Mouse (Mus musculus) embryo, embryonic 9.5 days (tissue): ENCODE data around the gene Lmna.
A peak's percentile ranks its signal among the peaks of the same experiment; 100 is the strongest.

Source experiments
- DNase-seq: peaks from one replicate; pipeline ENCODE4 v3.0.0-alpha.2; 2017; ENCODE audit errors: extremely low spot score

Lmna gene

DNA sequence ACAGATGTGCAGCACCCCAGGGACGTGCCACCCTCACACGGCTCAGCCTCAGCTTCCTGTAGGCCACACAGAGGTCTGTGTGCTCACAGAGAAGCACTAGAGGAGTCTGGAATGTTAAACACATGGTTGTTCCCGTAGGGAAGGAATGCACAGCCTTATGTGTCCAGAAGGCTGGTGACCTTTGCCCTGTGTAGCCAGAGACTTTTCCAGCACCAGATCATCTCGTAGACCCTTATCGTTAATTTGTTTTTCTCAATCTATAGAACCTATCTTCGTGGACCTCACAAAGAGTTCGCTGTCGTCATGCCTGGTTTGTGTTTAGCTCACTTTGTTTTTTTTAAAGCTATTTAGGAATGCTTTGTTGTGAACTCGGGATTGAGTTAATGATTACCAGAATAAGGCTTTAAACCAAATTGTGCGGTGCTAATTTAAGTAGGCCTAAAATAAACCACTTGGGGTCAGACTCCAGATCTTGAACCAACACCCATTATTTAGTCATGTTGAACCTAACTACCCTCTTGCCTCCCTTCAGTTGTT lies 38.7 kb downstream of the Lmna start:
- no peak for DNase-seq

DNA sequence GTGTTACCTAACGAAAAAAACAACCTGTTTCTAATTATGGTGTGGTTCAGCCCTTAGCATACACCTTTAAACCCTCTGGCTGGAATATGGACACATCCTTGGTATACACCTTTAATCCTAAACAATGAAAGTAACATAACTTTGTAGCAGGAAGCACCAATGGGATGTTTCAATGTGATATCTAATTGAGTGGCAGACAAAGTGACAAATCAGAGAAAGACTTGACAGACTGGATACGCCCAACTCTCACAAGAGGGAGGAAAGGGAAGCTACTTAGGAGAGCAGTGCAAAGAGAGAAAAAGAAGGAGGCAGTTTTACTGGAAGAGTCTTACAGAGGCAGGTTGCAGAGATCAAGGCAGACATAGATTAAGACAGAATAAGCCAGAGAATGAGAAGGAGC lies 40.3 kb downstream of the Lmna start:
- no peak for DNase-seq

DNA sequence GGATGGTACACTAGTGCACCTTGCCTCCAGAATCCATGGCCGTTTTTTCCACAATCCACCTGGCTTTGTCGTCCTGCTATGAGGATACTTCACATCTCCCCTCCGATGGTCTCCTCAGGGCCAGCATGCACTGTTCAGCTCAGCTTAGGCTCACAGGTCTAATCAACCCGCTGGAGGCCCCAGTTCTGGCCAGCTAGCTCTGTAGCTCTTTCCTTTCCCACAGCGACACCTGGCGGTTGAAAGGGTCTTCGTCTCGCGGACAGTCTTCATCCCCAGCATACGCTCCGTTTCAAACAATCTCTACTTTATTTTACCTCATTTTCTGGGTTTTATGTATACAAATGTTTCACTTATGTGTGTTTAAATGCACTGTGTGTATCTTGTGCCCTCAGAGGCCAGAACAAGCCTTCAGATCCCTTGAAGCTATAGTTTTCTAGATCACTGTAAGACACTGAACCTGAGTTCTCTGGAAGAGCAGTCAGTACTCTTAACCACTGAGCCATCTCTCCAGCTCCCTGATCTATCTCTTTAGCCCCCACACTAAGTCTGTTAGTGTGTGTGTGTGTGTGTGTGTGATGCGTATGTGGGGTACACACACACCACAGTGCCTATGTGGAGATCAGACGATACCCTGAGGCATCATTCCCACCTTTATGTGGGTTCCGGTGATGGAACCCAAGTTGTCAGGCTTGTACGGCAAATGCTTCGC lies 42.5 kb downstream of the Lmna start:
- DNase-seq, result peak; percentile 86

DNA sequence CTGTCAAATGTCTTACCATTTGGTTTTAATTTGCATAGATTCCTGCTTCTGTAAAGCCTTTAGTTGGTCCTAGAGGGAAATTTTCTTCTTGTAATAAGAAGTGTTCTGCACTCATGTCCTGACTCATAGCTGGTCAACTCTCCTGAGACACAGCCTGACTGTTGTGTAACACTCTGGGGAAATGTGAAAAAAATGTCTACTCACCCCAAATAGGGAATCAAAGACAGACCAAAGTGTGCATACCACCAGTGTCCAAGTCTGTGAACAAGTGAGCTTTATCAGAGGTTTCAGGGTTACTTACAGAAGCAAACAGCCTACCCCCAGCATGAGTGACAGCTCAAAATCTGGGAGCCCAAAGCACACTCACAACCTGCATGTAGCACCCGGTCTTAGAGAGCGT lies 44.6 kb downstream of the Lmna start:
- DNase-seq, result no peak

DNA sequence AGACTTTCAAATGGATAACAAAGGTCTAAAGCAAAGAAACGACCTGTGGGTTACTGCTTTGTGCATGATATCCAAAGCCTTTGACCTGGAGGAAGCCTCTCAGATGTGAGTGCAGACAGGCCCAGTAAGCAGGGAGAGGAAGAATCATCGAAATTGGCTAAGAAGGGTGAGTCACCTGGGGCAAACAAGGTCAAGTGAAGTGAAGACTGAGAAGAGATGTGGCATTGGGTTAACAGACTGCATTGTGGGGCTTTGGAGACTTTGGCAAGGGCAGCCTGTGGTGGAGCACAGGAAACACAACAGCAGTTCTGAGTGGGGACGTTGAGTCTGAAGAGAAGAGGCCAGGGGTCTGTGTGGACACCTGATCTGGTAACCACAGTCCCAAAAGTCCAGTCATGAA lies 45.3 kb downstream of the Lmna start:
- no peak for DNase-seq

DNA sequence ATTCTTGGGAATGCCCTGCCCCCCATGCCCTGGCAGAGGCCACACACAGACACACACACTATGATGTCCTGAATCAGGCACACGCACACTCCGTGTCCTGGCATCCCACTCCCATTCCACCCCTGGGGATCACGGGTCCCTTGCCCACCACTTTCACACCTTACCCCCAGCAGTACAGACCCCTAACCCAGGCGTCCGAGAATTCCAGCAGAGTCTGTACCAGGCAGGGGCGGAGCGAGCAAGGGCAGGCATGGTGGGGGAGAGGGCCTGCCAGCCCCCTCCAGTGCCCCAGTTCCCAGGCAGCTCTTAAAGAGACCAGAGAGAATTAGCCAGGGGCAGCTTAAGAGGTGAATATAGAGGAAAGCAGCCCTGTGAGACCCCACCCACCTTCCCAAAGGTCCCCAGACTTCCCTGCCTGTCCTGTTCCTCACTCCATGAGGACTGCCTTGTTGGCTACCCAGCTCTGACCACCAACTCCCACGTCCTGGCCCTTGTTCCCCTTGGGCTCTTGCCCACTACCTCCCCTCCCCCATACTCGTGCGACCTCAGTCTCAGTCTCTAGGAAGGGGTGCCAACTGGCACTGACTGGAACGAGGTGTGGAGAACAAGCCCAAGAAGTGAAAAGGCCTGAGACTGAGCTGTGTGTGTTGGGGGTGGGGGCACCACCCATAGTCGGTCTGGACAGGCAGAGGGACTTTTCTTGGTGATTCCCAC lies 48.6 kb downstream of the Lmna start, which contains the start of gene Sema4a:
Sema4a (minus strand) TSS at position 200 of the 714 bp plus-strand sequence.
- no peak for DNase-seq

DNA sequence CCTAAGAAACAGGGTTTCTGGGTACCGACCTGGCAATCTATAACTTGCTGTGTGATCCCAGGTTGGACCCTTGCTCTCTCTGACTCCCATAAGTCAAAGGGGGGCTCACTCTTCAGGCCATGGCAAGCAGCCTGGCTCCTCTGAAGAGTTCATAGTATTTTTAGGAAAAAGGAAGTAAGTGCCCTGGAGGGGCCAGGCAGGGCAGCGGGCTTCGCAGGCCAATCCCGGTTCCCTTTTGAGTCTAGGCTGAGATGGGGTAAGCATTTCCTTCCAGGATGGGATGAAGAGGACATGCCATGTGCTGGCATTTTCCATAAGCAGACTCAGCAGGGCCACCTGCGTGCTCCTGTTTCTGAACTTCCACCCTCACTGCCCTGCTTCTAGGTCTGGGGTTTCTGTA lies 49.7 kb downstream of the Lmna start:
- DNase-seq, result no peak

DNA sequence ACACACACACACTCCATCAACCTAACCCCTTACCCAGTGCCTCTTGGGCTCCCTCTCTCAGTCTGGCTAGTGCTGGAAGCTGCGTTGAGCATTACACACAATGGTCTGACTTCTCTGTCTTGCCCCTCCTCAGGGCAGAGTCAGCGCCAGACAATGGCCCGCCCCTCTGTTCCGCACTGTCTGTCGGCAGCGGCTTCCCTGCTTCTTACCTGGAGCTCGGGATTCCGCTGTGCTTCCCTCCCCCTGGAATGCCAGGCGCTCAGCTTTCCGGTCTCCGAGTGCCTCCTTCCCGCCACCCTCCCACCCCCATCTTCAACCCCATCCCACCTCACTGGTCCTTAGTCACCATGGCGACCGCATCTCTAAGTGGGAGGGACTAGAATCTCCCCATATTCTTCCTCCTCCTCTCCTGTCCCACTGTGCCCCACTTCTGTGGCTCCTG lies 51.0 kb downstream of the Lmna start:
- DNase-seq, result peak; percentile 39

DNA sequence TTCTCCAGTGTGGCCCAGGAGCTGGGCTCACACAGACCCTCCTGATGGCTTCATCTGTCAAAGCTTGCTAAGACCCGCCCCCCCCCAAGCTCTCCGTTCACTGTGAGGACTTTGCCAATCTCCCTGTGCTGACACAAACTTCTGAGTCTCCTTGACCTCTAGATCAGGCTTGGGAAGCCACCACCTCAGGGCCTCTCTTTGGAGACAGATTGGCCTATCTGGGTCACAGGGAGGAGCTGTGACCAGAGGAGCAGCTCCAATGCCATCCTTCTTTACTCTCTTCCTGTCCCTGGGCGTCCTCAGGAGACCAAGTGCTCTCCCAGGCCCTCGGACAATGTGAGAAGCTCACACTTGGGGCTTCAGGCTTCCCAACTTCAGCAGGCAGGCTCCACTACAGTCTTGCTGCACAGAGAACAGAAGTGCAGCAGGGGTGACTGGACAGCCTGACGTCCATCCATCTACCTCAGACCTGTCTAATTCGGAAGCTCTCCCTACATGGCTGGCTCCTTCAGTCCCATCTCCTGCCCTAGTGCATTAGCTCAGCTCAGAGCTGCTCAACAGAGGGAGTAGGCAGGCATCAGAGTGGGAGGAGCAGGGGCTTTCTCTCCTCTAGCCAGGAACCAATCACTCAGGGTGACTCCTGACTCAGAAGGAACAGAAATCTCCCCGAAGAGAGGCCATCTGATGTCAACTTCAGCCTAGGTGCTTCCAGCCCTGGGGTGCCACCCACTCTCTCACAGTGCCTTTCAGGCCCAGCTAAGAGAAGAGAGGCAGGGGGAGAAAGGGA lies 52.8 kb downstream of the Lmna start:
- no peak for DNase-seq

DNA sequence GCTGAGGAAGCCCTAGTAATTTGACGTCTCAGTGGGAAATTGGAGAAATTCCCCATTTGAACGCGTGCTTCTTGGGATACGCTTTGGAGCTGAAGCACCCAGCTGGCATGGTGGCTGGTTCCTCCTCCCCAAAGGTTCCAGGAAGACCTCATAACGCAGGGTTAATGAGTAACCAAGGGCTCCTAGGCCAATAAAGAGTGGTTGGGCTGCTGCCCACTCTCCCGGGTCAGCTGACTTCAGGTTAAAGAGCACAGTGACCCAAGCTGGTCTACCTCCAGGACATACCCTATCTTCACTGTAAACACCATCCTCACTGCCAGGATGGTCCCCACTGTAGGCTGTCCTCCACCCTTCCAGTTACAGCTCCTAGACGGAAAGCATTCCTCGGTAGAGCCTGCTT lies 53.4 kb downstream of the Lmna start:
- DNase-seq, result no peak

DNA sequence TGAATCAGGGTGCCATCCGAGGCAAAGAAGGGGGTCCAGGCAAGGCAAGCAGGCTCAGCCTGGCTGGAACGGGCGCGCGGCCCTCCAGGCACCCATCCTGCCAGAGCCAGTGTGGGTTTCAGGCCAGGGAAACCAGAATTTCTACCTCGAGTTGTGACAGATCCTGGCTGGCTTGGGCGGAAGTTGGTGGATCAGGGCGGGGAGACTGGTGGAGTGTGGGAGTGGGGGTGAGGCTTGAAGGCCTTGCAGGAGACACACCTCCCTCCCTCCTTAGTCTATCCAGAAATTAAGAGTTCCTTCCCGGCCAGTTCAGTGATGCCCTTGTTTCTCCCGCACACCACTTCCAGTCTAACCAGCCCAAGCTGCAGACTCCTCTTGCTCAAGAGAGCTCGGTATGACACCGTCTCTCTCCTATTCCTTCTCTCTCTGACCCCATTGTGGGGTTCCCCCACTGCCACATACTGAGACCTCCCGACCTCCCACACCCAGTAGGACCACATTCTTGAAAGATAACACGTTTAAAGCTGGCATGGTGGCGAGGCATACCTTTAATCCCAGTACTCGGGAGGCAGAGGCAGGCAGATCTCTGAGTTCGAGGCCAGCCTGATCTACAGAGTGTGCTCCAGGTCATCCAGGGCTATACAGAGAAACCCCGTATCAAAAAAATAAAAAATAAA lies 54.0 kb downstream of the Lmna start:
- no peak for DNase-seq

DNA sequence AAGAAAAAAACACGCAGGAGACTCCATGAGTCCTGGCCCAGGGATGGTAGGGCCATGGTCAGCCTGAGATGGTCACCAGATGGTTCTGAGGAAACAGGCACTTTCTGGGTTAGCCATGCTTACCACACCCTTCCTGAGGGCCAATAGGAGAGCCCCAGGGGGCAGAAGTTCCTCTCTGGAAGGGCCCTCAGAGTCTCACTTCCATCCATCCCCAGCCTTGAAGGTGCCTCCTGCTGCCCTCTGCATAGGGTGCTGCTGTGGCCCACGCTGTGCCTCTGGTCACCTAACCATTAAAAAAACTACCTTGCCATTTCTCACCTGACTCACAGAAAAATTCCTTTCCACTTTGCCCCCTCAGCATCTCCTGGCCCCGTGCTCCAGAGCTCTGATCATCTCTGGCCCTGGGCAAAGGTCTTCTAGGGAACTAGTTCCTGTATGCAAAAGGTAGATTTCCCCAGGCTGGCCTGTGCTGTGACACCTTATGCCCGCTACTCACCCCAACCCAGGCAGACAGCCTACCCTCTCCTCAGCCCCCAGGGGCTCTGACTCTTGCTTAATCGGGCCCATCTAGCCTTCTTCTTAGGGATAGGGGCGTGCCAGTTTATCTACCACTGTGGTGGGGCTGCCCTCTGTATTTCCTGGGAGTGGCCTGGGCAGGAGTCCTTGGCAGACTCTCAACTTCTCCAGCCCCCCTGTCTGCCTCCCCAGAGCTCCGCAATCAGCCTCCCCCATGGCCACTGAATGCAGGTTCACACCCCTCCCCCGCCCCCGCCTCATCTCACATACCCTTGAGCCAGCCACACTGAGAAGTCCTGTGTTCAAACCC lies 54.8 kb downstream of the Lmna start:
- no peak for DNase-seq

DNA sequence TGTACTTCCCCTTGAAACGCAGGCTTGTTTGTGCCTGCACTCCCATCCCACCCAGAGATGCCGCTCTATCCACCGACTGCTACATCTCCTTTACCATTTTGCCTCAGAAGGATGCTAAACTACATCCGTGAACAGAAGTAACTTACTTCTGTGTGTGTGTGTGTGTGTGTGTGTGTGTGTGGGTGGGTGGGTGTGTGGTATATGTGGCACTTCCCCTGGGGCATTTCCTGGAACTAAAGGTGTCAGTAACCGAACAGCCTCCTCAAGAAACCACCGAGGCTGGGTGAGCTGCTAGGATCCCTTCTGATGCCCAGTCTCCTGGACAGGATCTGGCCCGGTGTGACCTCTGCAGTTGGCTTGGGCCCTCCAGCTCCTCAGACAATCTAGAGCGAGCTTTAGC lies 55.8 kb downstream of the Lmna start:
- no peak for DNase-seq

DNA sequence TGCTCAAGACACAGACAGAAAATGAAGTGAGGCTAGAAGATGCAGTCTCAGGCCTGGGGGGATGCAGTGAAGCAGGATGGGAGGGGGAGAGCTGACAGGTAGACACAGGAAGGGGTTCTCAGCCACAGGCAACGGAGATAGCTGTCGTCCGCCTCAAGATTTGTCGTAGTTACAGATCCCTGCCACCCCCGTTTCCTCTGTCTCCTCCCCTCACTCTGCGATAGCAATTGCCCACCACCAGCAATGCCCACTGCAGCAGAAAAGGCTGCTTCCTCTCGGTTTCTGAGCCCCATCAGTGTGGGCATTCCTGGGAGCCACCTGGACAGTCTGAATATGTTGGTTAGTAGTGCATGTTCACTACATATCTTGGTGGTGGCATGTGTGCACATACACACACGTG lies 56.4 kb downstream of the Lmna start:
- DNase-seq, result no peak

DNA sequence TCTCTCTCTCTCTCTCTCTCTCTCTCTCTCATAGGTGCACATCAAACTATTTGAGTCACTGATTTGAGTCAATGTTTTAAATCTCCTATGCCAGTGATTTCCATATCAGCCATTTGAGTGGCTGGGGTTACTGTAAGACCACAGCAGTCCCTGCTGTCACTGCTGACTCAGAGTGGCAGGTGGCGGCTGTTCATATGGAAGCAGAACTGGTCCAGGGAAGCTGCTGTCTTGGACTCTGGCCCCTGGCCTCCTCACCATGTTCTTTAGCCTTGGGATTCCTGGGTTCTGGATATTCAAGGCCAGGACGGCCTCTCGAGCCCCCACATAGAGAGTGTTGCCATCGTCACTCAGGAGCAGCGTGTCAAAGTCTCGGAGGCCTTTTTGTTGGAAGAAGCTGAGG lies 57.0 kb downstream of the Lmna start:
- DNase-seq, result no peak

DNA sequence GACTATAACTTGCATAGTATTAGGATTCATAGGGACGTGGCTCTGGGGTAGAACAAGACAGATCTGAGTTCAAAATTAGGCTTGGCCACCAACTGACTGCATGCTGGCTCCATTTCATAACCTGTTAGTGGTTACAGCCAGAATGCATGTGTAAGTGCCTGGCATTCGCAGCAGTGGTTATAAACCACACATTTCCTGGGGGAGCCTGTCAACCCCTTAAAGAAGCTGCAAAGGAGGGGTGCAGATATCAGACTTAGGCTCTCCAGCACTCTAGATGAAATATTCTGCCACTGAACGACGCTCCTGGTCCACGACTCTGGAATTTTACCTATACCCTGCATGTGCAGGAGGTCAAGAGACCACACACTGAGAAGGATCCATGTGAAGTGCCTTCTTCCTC lies 57.5 kb downstream of the Lmna start:
- no peak for DNase-seq

DNA sequence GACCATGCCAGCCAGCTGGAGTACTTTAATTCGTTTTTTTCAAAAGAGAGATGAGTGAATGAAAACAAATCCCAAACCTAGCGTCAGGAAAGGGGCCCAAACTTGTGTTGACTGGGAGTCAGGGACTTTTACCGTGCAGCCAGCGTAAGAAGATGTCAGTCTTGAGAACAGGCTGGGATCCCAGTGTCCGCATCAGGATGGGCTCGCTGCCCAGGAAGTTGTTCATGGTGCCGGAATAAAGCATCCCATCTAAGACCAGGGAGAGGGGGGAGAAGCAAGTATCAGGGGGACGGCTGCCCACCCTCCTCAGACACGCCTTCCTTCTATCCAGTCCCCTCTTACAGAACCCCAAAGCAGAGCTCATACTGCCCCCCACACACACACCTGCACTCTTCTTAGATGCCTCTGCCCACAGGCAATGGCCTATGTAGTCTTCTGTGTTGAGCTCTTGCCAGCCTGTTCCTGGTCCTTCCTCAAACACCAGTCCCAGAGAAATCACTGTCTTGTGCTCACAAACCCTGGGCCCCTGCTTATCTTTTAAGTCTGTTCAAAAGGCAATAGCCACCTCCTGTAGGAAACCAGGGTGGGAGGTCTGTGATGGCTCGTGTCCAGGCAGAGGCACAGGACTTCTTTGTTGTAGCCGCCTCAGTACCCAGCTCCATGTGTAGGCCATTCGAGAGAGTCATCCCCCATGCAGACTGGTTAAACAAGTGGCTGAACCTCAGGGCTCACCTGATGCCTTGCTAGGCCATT lies 59.2 kb downstream of the Lmna start:
- no peak for DNase-seq

DNA sequence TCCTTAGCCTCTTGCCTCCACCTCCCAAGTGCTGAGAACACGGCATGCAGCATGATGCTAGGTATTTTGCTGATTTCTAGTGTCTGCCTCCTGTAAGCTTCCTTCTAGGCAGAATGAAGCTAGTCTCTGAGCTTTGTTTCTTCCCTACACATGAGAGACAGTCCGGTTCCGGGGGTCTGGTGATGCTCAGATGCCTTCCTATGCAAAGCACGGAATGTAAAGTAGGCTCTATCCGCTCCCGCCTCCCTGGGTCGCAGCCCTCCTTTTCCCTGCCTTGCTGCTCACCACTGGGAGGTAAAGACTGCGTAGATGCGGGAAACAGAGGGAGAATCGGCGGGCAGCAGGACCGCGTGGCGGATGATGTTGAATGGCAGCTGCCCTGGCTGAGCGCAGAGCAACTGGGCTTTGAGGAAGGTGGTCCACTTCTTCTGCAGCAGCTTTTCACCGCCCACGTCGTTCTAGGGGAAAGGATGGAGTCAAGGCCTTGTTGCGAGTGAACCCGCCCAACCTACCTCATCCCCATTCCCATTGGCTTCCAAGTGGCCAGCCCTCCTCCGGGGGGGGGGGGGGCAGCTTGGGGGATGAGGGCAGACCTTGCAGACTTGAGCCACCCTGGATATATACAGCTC lies 60.2 kb downstream of the Lmna start:
- DNase-seq, result peak; percentile 73

DNA sequence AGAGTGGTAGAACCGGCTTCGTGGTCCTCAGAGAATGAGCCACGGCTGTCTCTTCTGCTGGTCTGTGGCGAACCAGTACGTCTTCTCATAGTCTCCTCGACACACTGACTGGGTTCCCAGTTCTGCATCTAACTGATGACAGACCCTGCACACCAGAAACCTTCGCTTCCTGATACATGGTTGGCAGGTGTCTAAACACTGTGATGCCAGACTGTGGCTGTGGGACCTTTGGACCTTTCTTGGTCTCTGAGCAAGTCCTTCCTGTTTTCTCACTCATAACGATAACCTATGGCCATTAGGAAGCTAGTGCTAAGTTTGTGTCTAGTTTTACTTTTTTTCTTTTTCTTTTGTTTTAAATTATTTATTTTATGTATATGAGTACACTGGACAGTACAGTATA lies 61.3 kb downstream of the Lmna start:
- no peak for DNase-seq

DNA sequence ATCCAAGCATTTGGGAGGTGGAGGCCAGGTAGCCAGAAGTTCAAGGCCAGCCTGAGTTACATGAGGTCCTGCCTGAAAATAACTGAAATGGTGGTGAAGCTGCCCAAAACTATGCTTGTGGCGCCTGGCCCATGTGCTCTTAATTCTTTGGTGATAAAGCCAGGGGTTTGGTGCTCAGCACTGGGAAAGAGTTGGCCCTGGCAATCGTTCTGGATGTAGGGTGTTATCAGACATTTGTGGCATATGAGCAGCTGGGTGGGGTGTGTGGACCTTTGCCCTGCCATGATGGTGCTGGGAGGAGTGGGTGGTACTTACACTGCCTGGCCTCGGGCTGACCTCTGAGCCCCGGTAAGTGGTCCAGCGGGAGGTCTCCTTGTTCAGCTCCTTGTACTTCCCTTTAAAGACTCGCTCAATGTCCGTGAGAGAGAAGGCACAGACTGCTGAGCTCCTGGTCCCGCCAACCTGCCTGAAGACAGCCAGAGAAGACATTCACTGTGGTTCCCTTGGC lies 62.0 kb downstream of the Lmna start:
- no peak for DNase-seq
